Mouse (Mus musculus) heart, embryonic 11.5 days (tissue): Measurements from ENCODE around the gene Strn3. TPM values are rescaled to one million over a fixed set of nuclear protein-coding genes. Genes with fewer than 3 reads are reported as not detected.
"Not testable (repeated sequence)": the region's sequence is repeated elsewhere in the genome, so short reads cannot be mapped to it uniquely, and the experiment has no call there.

Experiments used
- ATAC-seq: fragments of 200-750 bp; cut with Nextera tagmentation; replicated peaks from 2 replicates; pipeline ENCODE4 v1.8.0; 2017; ENCODE audit warnings: moderate library complexity; ENCODE audit not compliant: insufficient number of reproducible peaks, low FRiP score, low TSS enrichment
- H3K27ac ChIP-seq: fragments of 300-500 bp; sonication (generic); 2 replicates; pipeline ENCODE4 v1.5.1; 2014; ENCODE audit warnings: mild to moderate bottlenecking, low read depth, low read length
- H3K27me3 ChIP-seq: fragments of 300-500 bp; sonication (generic); 2 replicates; pipeline ENCODE4 v1.6.1; 2014; ENCODE audit warnings: mild to moderate bottlenecking, low read length, mixed read lengths; ENCODE audit not compliant: control insufficient read depth, insufficient read depth
- H3K36me3 ChIP-seq: fragments of 300-500 bp; sonication (generic); 2 replicates; pipeline ENCODE4 v1.6.1; 2014; ENCODE audit warnings: mild to moderate bottlenecking, low read length, moderate library complexity, mixed read lengths; ENCODE audit not compliant: control insufficient read depth, insufficient read depth
- H3K4me1 ChIP-seq: fragments of 300-500 bp; sonication (generic); 2 replicates; pipeline ENCODE4 v1.6.1; 2014; ENCODE audit warnings: low read length; ENCODE audit not compliant: control insufficient read depth, insufficient read depth
- H3K4me2 ChIP-seq: fragments of 300-500 bp; sonication (generic); 2 replicates; pipeline ENCODE4 v1.6.1; 2014; ENCODE audit warnings: mild to moderate bottlenecking, moderate library complexity
- H3K4me3 ChIP-seq: fragments of 300-500 bp; sonication (generic); 2 replicates; pipeline ENCODE4 v1.5.1; 2014; ENCODE audit warnings: low read depth, low read length
- H3K9ac ChIP-seq: fragments of 300-500 bp; sonication (generic); 2 replicates; pipeline ENCODE4 v1.6.1; 2014; ENCODE audit warnings: mild to moderate bottlenecking, low read depth, low read length, moderate library complexity
- H3K9me3 ChIP-seq: fragments of 300-500 bp; sonication (generic); replicated peaks from 2 replicates; pipeline ENCODE4 v1.6.1; 2016; ENCODE audit warnings: low read length; ENCODE audit not compliant: control insufficient read depth
- WGBS: fragments of 180-500 bp; shearing (Covaris S2); extraction: QIAGEN DNeasy Blood & Tissue Kit; methylation state at CpG from one replicate; pipeline ENCODE4 v1.1.7; 2014; ENCODE audit not compliant: insufficient replicate concordance; 5-methylcytosine and 5-hydroxymethylcytosine counted together
- polyA plus RNA-seq: library from polyadenylated mRNA; unstranded; fragments of >200 nt; fragmentation: Nextera tagmentation; extraction: Ambion mirVana; gene quantifications from 2 replicates; pipeline ENCODE4 v1.2.1, GENCODE M21; 2014

Strn3 gene
- polyA plus RNA-seq, 1 experiment from 2014 or later: 46.1 TPM

DNA sequence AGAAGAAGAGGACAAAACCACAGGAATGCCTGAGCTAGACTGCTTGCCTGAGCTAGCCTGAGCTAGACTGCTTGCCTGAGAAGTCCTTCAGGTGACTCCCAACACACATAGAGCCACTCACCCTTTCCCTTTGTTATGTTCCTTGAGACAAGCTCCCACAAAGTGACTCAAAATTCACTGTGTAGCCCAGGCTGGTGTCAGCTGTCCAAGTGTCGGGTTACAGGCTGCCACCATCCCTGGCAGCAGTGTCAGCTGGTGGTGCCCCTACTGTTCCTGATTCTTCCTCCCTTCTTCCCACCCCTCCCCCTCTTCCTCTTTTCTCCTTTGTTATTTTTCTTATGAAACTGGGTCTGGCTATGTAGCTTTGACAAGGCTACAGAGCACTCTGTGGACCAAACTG, 12.2 kb upstream of the Strn3 start:
- ATAC-seq: no peak
- Histone ChIP-seq H3K9me3 (no peaks in the 10 kb centered on the region), H3K4me3 (no peak overlapping the region)

DNA sequence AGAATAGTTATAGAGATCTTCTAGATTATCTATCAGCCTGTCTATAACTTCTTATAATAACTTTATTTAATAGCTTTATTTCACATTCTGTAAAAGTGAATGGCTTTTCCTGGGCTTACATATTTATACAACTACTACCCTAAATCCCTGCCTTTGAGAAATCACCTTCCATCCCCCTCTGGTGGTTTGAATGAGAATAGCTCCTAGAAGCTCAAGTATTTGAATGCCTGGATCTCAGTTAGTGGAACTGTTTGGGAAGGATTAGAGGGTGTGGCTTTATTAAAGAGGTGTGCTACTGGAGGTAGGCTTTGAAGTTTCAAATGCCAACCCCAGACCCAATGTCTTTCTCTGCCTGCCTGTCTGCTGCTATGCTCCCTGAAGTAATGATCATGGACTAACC, 10.0 kb upstream of the Strn3 start:
- Histone ChIP-seq H3K4me2 (no peak overlapping the region), H3K4me3 (no peak overlapping the region), H3K27me3 (no peaks in the 10 kb centered on the region), H3K9ac (no peak overlapping the region), H3K9me3 (no peaks in the 10 kb centered on the region), H3K36me3 (no peaks in the 10 kb centered on the region), H3K4me1 (peaks cover 12% of the 10 kb centered on the region), H3K27ac (no peak overlapping the region)
- no peak for ATAC-seq

More for the DNA sequence above, 12.2 kb upstream of the Strn3 start:
- Histone ChIP-seq H3K27me3 (no peaks in the 10 kb centered on the region), H3K27ac (no peak overlapping the region), H3K4me2 (no peak overlapping the region), H3K9ac (no peak overlapping the region; the same call in 1 of the 2 replicates), H3K4me1 (peaks cover 13% of the 10 kb centered on the region), H3K36me3 (no peaks in the 10 kb centered on the region)
- 25% methylated on average over 1 of the region's 1 CpGs for WGBS

DNA sequence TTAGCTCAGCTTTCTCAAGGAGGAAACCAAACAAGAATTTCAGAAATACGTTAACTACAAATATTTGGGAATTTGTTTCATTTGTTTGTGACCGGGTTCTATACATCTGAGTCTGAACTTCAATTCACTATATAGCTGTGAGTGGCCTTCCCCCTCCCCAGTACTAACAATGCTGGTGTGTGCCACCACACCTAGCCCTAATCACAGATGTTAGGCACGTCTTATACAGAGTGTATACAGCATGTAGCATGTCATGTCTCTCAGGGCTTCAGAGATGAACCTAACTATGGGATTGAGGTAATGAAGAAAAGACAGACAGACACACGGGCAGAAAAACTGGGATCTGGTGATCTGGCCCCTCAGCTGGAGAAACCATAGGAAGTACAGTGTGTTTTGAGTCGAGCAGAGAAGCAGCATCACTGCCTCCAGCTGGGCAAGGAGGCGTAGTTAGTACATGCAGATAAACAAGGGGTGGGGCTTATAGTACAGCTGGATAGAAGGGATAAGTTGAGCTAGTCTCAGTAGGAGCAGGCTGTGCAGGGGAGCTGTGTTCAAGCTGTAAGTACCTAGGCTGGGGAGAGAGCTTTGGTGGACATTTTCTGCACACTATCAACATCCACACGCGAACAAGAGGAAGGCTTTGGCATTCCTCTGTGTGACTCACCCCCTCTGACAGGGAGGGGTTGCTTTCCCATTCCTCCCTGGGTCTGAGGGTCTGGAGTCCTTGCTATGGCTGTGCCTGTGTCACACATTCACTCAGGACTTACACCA, 8.1 kb upstream of the Strn3 start:
- Histone ChIP-seq H3K27me3 (no peaks in the 10 kb centered on the region), H3K4me3 (no peak overlapping the region; the same call in 1 of the 2 replicates), H3K36me3 (no peaks in the 10 kb centered on the region), H3K4me2 (peak overlapping the region; percentile 46), H3K27ac (peak overlapping the region; percentile 70), H3K9ac (0 out of 2 replicates have a peak overlapping the region, but pooled peaks have one; percentile 22), H3K4me1 (peaks cover 12% of the 10 kb centered on the region), H3K9me3 (no peaks in the 10 kb centered on the region)
- WGBS: 33% methylated on average over 8 of the region's 8 CpGs
- peak; percentile 88 for ATAC-seq

DNA sequence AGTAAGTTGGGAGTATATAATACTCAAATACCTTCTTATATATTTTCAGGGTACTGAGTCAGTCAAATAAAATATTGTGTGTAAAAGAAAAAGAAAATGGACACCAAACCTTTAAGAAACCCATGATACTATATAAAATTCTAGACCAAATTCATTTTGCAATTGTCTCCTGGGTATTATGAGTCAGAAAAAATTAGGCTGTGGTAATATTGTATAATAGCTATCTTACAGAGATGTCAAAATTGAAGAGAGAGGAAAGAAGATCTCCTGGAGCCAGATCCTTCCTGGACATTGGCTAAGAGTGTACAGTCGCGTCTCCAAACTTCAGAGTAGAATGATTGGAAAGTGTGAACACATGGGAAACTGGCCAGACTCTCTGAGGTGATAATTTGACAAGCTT, 4.5 kb upstream of the Strn3 start:
- ATAC-seq: no peak
- Histone ChIP-seq H3K36me3 (no peaks in the 10 kb centered on the region), H3K4me1 (peaks cover 19% of the 10 kb centered on the region), H3K27ac (no peak overlapping the region), H3K9me3 (no peaks in the 10 kb centered on the region), H3K4me2 (no peak overlapping the region), H3K4me3 (no peak overlapping the region), H3K9ac (no peak overlapping the region), H3K27me3 (no peaks in the 10 kb centered on the region)
- 51% methylated on average over 2 of the region's 2 CpGs for WGBS

DNA sequence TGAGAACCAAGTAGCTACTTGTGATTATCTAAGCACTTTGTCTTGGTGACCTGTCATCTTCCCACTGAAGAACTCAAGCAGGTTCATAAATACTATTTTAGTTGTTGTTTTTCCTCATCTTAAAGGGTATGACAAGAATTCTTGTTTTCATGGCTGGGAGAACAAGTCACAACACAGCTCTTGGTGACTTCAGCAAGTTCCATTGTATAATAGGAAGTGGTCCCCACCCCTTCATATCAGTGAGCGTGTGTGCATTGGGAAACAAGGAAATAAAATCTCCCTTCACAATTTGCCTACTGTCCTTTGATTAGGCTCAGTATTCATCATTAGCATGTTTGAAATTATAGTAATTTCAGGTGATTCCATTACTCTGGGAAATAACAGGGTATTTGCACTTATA, 3.3 kb upstream of the Strn3 start:
- ATAC-seq: no peak
- H3K27ac ChIP-seq: no peak overlapping the region
- WGBS: 60% methylated on average over 1 of the region's 1 CpGs
- no peak overlapping the region for H3K4me3 ChIP-seq
- no peaks in the 10 kb centered on the region for H3K27me3 ChIP-seq
- H3K4me2 ChIP-seq: no peak overlapping the region
- peaks cover 16% of the 10 kb centered on the region for H3K4me1 ChIP-seq
- H3K9ac ChIP-seq: no peak overlapping the region
- no peaks in the 10 kb centered on the region for H3K9me3 ChIP-seq
- no peaks in the 10 kb centered on the region for H3K36me3 ChIP-seq

DNA sequence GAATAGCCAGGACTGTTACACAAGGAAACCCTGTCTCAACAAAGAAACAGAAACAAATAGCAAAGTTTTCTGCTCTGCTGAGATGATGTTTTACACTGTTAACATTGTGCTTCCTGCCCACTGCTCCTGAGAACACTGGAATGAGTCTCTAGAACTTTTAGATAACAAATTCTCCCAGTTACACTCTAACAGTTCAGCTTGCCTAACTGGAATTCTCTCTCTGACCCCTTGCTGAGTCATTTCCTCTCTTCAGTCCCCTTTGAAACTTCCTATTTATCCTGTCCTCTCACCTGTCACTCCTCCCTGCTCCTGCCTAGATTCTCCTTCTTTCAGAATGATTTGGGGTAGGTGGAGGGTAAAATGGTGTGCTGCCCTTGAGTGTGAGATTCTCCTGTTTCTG, 2.4 kb upstream of the Strn3 start:
- 0 out of 2 replicates have a peak overlapping the region, but pooled peaks have one; percentile 22 for H3K9ac ChIP-seq
- H3K36me3 ChIP-seq: no peaks in the 10 kb centered on the region
- ATAC-seq: no peak
- peaks cover 14% of the 10 kb centered on the region for H3K4me1 ChIP-seq
- H3K4me3 ChIP-seq: no peak overlapping the region
- no peak overlapping the region; the same call in 1 of the 2 replicates for H3K4me2 ChIP-seq
- H3K27me3 ChIP-seq: no peaks in the 10 kb centered on the region
- no peaks in the 10 kb centered on the region for H3K9me3 ChIP-seq
- peak overlapping the region; percentile 77 for H3K27ac ChIP-seq

DNA sequence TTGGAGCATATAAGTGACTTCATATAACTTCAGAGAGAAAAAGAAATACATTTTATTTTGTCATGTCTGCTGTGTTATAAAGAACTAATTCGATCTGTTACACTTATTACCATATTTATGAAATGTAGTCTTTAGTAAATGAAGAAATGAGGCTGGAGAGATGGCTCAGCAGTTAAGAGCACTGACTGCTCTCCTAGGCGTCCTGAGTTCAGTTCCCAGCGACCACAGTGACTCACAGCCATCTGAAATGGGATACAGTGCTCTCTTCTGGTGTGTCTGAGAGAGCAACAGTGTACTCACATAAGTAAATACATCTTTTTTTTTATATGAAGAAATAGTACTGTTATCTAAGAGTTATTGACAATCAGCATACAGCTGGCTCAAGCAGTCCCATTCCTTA, 1.7 kb upstream of the Strn3 start:
- Histone ChIP-seq H3K36me3 (no peaks in the 10 kb centered on the region), H3K4me2 (no peak overlapping the region), H3K27ac (peak overlapping the region; percentile 77; the same call in 1 of the 2 replicates), H3K9me3 (no peaks in the 10 kb centered on the region), H3K4me1 (peaks cover 17% of the 10 kb centered on the region), H3K27me3 (no peaks in the 10 kb centered on the region), H3K9ac (no peak overlapping the region), H3K4me3 (no peak overlapping the region)
- WGBS: 71% methylated on average over 3 of the region's 3 CpGs
- ATAC-seq: no peak

DNA sequence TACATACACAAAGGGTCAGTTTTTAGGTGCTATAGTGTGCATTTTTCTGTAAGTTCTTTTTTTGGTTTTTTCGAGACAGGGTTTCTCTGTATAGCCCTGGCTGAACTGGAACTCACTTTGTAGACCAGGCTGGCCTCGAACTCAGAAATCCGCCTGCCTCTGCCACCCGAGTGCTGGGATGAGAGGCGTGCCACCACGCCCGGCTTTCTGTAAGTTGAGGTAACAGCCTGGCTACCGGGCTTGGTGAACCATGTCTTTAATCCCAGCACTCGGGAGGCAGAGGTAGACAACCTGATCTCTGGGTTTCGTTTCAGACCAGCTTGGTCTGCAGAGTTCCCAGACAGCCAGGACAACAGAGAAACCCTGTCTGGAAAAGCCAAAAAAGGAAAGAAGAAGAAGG, 1.2 kb upstream of the Strn3 start:
- not testable (repeated sequence) for H3K9me3 ChIP-seq, H3K27ac ChIP-seq, ATAC-seq, H3K9ac ChIP-seq, H3K36me3 ChIP-seq, H3K27me3 ChIP-seq
- Histone ChIP-seq H3K4me1 (peaks cover 17% of the 10 kb centered on the region), H3K4me3 (peak overlapping the region; percentile 99), H3K4me2 (peak overlapping the region; percentile 62)
- 76% methylated on average over 10 of the region's 10 CpGs for WGBS
